Mouse (Mus musculus) forebrain, embryonic 15.5 days (tissue): Measurements from ENCODE around the gene Rasip1. TPM values are rescaled to one million over a fixed set of nuclear protein-coding genes. Genes with fewer than 3 reads are reported as not detected.
"Not testable (repeated sequence)": the region's sequence is repeated elsewhere in the genome, so short reads cannot be mapped to it uniquely, and the experiment has no call there.

Experiments used
- ATAC-seq: fragments of 200-750 bp; cut with Nextera tagmentation; replicated peaks from 2 replicates; pipeline ENCODE4 v1.8.0; 2017; ENCODE audit warnings: mild to moderate bottlenecking, moderate TSS enrichment, moderate library complexity
- H3K27ac ChIP-seq: fragments of 300-500 bp; sonication (generic); replicated peaks from 2 replicates; pipeline ENCODE4 v1.5.1; 2015; ENCODE audit warnings: mild to moderate bottlenecking, inconsistent platforms
- H3K27me3 ChIP-seq: fragments of 300-500 bp; sonication (generic); 2 replicates; pipeline ENCODE4 v1.6.1; 2015; ENCODE audit warnings: inconsistent platforms
- H3K36me3 ChIP-seq: fragments of 300-500 bp; sonication (generic); 2 replicates; pipeline ENCODE4 v1.6.1; 2015; ENCODE audit warnings: mild to moderate bottlenecking, inconsistent platforms
- H3K4me1 ChIP-seq: fragments of 300-500 bp; sonication (generic); 2 replicates; pipeline ENCODE4 v1.6.1; 2015; ENCODE audit warnings: inconsistent platforms
- H3K4me2 ChIP-seq: fragments of 300-500 bp; sonication (generic); replicated peaks from 2 replicates; pipeline ENCODE4 v1.6.1; 2015; ENCODE audit warnings: mild to moderate bottlenecking, inconsistent platforms
- H3K4me3 ChIP-seq: fragments of 300-500 bp; sonication (generic); 2 replicates; pipeline ENCODE4 v1.5.1; 2015; ENCODE audit warnings: mild to moderate bottlenecking, inconsistent platforms
- H3K9ac ChIP-seq: fragments of 300-500 bp; sonication (generic); replicated peaks from 2 replicates; pipeline ENCODE4 v1.6.1; 2015; ENCODE audit warnings: mild to moderate bottlenecking, inconsistent platforms
- H3K9me3 ChIP-seq: fragments of 300-500 bp; sonication (generic); 2 replicates; pipeline ENCODE4 v1.6.1; 2016; ENCODE audit warnings: inconsistent platforms
- WGBS: fragments of 180-500 bp; shearing (Covaris S2); methylation state at CpG from one replicate; pipeline ENCODE4 v1.1.7; 2015; ENCODE audit warnings: mixed read lengths; 5-methylcytosine and 5-hydroxymethylcytosine counted together
- polyA plus RNA-seq: library from polyadenylated mRNA; unstranded; fragments of >200 nt; fragmentation: Nextera tagmentation; extraction: Ambion mirVana; gene quantifications from 2 replicates; pipeline ENCODE4 v1.2.1, GENCODE M21; 2015

Rasip1 gene
- polyA plus RNA-seq, 1 experiment from 2014 or later: 15.5 TPM

- no peak overlapping the region for H3K27ac ChIP-seq
- peaks cover 35% of the 10 kb centered on the region for H3K4me1 ChIP-seq
- H3K27me3 ChIP-seq: no peaks in the 10 kb centered on the region
- ATAC-seq: no peak
- no peak overlapping the region for H3K4me3 ChIP-seq
- WGBS: 57% methylated on average over 17 of the region's 17 CpGs
- H3K9me3 ChIP-seq: no peaks in the 10 kb centered on the region
- no peak overlapping the region for H3K9ac ChIP-seq
- H3K4me2 ChIP-seq: no peak overlapping the region
- H3K36me3 ChIP-seq: peaks cover 3% of the 10 kb centered on the region; the same call in 1 of the 2 replicates
Observed at GRCm38 (mm10) chr7:45641391-45642040, 14.2 kb downstream of the Rasip1 start.

- no peak overlapping the region for H3K27ac ChIP-seq
- H3K9me3 ChIP-seq: no peaks in the 10 kb centered on the region
- H3K9ac ChIP-seq: no peak overlapping the region
- WGBS: 82% methylated on average over 5 of the region's 5 CpGs
- no peaks in the 10 kb centered on the region for H3K36me3 ChIP-seq
- no peak overlapping the region for H3K4me3 ChIP-seq
- peaks cover 35% of the 10 kb centered on the region for H3K4me1 ChIP-seq
- H3K4me2 ChIP-seq: no peak overlapping the region; the same call in 1 of the 2 replicates
- ATAC-seq: no peak
- no peaks in the 10 kb centered on the region for H3K27me3 ChIP-seq
Observed at GRCm38 (mm10) chr7:45642083-45642482, 14.8 kb downstream of the Rasip1 start.

GRCm38 (mm10) chr7:45642503-45643255, 15.4 kb downstream of the Rasip1 start:
- peaks cover 35% of the 10 kb centered on the region for H3K4me1 ChIP-seq

GRCm38 (mm10) chr7:45643441-45644178, 16.3 kb downstream of the Rasip1 start:
- Histone ChIP-seq H3K27ac (peak overlapping the region; percentile 88), H3K36me3 (no peaks in the 10 kb centered on the region), H3K27me3 (no peaks in the 10 kb centered on the region), H3K9ac (peak overlapping the region; percentile 65), H3K4me1 (peaks cover 27% of the 10 kb centered on the region), H3K9me3 (no peaks in the 10 kb centered on the region), H3K4me2 (peak overlapping the region; percentile 75), H3K4me3 (peak overlapping the region; percentile 44)
- ATAC-seq: peak; percentile 92
- WGBS: 1% methylated on average over 28 of the region's 28 CpGs

More at GRCm38 (mm10) chr7:45642503-45643255, 15.4 kb downstream of the Rasip1 start:
- Histone ChIP-seq H3K36me3 (no peaks in the 10 kb centered on the region), H3K4me3 (peak overlapping the region; percentile 44), H3K27me3 (no peaks in the 10 kb centered on the region), H3K27ac (peak overlapping the region; percentile 88), H3K9me3 (no peaks in the 10 kb centered on the region), H3K4me2 (peak overlapping the region; percentile 75), H3K9ac (peak overlapping the region; percentile 65)
- 34% methylated on average over 16 of the region's 16 CpGs for WGBS
- ATAC-seq: no peak

- H3K4me2 ChIP-seq: peak overlapping the region; percentile 75
- H3K4me3 ChIP-seq: peak overlapping the region; percentile 44
- ATAC-seq: peak; percentile 23
- H3K27ac ChIP-seq: peak overlapping the region; percentile 88
- no peaks in the 10 kb centered on the region for H3K36me3 ChIP-seq
- no peaks in the 10 kb centered on the region for H3K27me3 ChIP-seq
- H3K9me3 ChIP-seq: no peaks in the 10 kb centered on the region
- WGBS: 1% methylated on average over 18 of the region's 18 CpGs
- peak overlapping the region; percentile 50 for H3K9ac ChIP-seq
- peaks cover 27% of the 10 kb centered on the region for H3K4me1 ChIP-seq
Observed at GRCm38 (mm10) chr7:45644183-45644582, 16.9 kb downstream of the Rasip1 start.

GRCm38 (mm10) chr7:45644872-45645590, 17.7 kb downstream of the Rasip1 start:
- Histone ChIP-seq H3K36me3 (no peaks in the 10 kb centered on the region), H3K4me2 (peak overlapping the region; percentile 75), H3K9ac (no peak overlapping the region), H3K4me3 (peak overlapping the region; percentile 44; the same call in 1 of the 2 replicates), H3K4me1 (peaks cover 27% of the 10 kb centered on the region), H3K27me3 (no peaks in the 10 kb centered on the region), H3K9me3 (no peaks in the 10 kb centered on the region), H3K27ac (peak overlapping the region; percentile 88)
- ATAC-seq: no peak
- 66% methylated on average over 6 of the region's 6 CpGs for WGBS

GRCm38 (mm10) chr7:45645591-45645971, 18.3 kb downstream of the Rasip1 start:
- H3K9me3 ChIP-seq: no peaks in the 10 kb centered on the region
- H3K9ac ChIP-seq: no peak overlapping the region
- whole genome bisulfite sequencing: 80% methylated on average over 7 of the region's 7 CpGs
- H3K27me3 ChIP-seq: no peaks in the 10 kb centered on the region
- no peak overlapping the region for H3K4me3 ChIP-seq
- H3K27ac ChIP-seq: no peak overlapping the region
- ATAC-seq: no peak
- peaks cover 27% of the 10 kb centered on the region for H3K4me1 ChIP-seq
- H3K36me3 ChIP-seq: no peaks in the 10 kb centered on the region
- H3K4me2 ChIP-seq: no peak overlapping the region

- H3K4me2 ChIP-seq: no peak overlapping the region
- 76% methylated on average over 4 of the region's 4 CpGs for WGBS
- H3K9me3 ChIP-seq: no peaks in the 10 kb centered on the region
- H3K4me3 ChIP-seq: no peak overlapping the region
- ATAC-seq: no peak
- H3K27ac ChIP-seq: no peak overlapping the region
- H3K4me1 ChIP-seq: peaks cover 25% of the 10 kb centered on the region
- no peaks in the 10 kb centered on the region for H3K36me3 ChIP-seq
- no peak overlapping the region for H3K9ac ChIP-seq
- H3K27me3 ChIP-seq: no peaks in the 10 kb centered on the region
Observed at GRCm38 (mm10) chr7:45646671-45647070, 19.4 kb downstream of the Rasip1 start.

GRCm38 (mm10) chr7:45649351-45649750, 22.1 kb downstream of the Rasip1 start:
- H3K27ac ChIP-seq: no peak overlapping the region
- WGBS: 85% methylated on average over 8 of the region's 8 CpGs
- no peak overlapping the region for H3K9ac ChIP-seq

GRCm38 (mm10) chr7:45650484-45650883, 23.2 kb downstream of the Rasip1 start:
- not testable (repeated sequence) for H3K4me3 ChIP-seq, H3K9me3 ChIP-seq, H3K36me3 ChIP-seq, H3K9ac ChIP-seq, H3K27me3 ChIP-seq, H3K27ac ChIP-seq, H3K4me1 ChIP-seq, ATAC-seq, H3K4me2 ChIP-seq
- 97% methylated on average over 20 of the region's 20 CpGs for WGBS

More at GRCm38 (mm10) chr7:45649351-45649750, 22.1 kb downstream of the Rasip1 start:
- Histone ChIP-seq H3K9me3 (no peaks in the 10 kb centered on the region), H3K27me3 (no peaks in the 10 kb centered on the region), H3K4me3 (no peak overlapping the region), H3K4me2 (no peak overlapping the region), H3K4me1 (peaks cover 6% of the 10 kb centered on the region), H3K36me3 (no peaks in the 10 kb centered on the region)
- no peak for ATAC-seq

GRCm38 (mm10) chr7:45654424-45655047, 27.2 kb downstream of the Rasip1 start:
- no peak; the same call in 1 of the 2 replicates for ATAC-seq
- H3K4me2 ChIP-seq: peak overlapping the region; percentile 23
- no peak overlapping the region for H3K27ac ChIP-seq
- 0 out of 2 replicates have a peak, but pooled peaks cover 3% of the 10 kb centered on the region for H3K4me1 ChIP-seq
- H3K4me3 ChIP-seq: peak overlapping the region; percentile 16; the same call in 1 of the 2 replicates
- no peak overlapping the region for H3K9ac ChIP-seq
- H3K9me3 ChIP-seq: no peaks in the 10 kb centered on the region
- 24% methylated on average over 17 of the region's 17 CpGs for WGBS
- no peaks in the 10 kb centered on the region for H3K27me3 ChIP-seq
- H3K36me3 ChIP-seq: no peaks in the 10 kb centered on the region
